Mouse (Mus musculus): ENCODE data around the gene Gm27027.

Gm27027 gene

GRCm38 (mm10) chr2:93928866-93929265 lies 67.3 kb downstream of the Gm27027 start:
- no peak for DNase-seq (ENCODE audit: low read depth)

- DNase-seq (ENCODE audit: low read depth) = no peak
These were observed 68.3 kb downstream of the Gm27027 start for GRCm38 (mm10) chr2:93927701-93928437.

GRCm38 (mm10) chr2:93926141-93926540 lies 70.0 kb downstream of the Gm27027 start:
- no peak for DNase-seq (ENCODE audit: low read depth)

- no peak for DNase-seq (ENCODE audit: low read depth)
These were observed 77.1 kb downstream of the Gm27027 start for GRCm38 (mm10) chr2:93919093-93919492.

- DNase-seq (ENCODE audit: low read depth) = no peak
These were observed 82.6 kb downstream of the Gm27027 start for GRCm38 (mm10) chr2:93913552-93913951.

- no peak for DNase-seq (ENCODE audit: low read depth)
These were observed 84.2 kb downstream of the Gm27027 start for GRCm38 (mm10) chr2:93911942-93912341.

GRCm38 (mm10) chr2:93909716-93910115 lies 86.4 kb downstream of the Gm27027 start:
- DNase-seq (ENCODE audit: low read depth) = no peak

GRCm38 (mm10) chr2:93907519-93908294 lies 88.4 kb downstream of the Gm27027 start:
- no peak for DNase-seq (ENCODE audit: low read depth)
